Mouse (Mus musculus): ENCODE measurements around the gene Nrn1l.

Gene Nrn1l

GRCm38 (mm10) chr8:105890870-105891269 is 2.5 kb upstream of the Nrn1l start:
- DNase-seq (ENCODE audit: low read depth), result no peak

GRCm38 (mm10) chr8:105892432-105892831 is 935 bp upstream of the Nrn1l start:
- no peak for DNase-seq (ENCODE audit: low read depth)

- no peak for DNase-seq (ENCODE audit: low read depth)
Observed at GRCm38 (mm10) chr8:105897801-105898480, 4.6 kb downstream of the Nrn1l start.

- peak; percentile 90 for DNase-seq (ENCODE audit: low read depth)
Observed at GRCm38 (mm10) chr8:105900180-105900940, 7.0 kb downstream of the Nrn1l start, which contains the start of gene Pskh1. Gene Pskh1, plus strand, starts transcription at chr8:105900441.

GRCm38 (mm10) chr8:105900941-105901616 is 7.7 kb downstream of the Nrn1l start:
- peak; percentile 54 for DNase-seq (ENCODE audit: low read depth)

GRCm38 (mm10) chr8:105919390-105919789 is 26.0 kb downstream of the Nrn1l start:
- no peak for DNase-seq (ENCODE audit: low read depth)

- no peak for DNase-seq (ENCODE audit: low read depth)
Observed at GRCm38 (mm10) chr8:105925123-105925522, 31.8 kb downstream of the Nrn1l start.

GRCm38 (mm10) chr8:105930602-105931001 is 37.2 kb downstream of the Nrn1l start:
- DNase-seq (ENCODE audit: low read depth), result peak; percentile 67

GRCm38 (mm10) chr8:105931271-105931670 is 37.9 kb downstream of the Nrn1l start:
- no peak for DNase-seq (ENCODE audit: low read depth)

GRCm38 (mm10) chr8:105932525-105932924 is 39.2 kb downstream of the Nrn1l start:
- no peak for DNase-seq (ENCODE audit: low read depth)

GRCm38 (mm10) chr8:105933762-105934161 is 40.4 kb downstream of the Nrn1l start, which contains the start of gene Ctrl:
Gene Ctrl, minus strand, starts transcription at chr8:105933862.
- no peak for DNase-seq (ENCODE audit: low read depth)

GRCm38 (mm10) chr8:105935105-105935504 is 41.7 kb downstream of the Nrn1l start:
- peak; percentile 20 for DNase-seq (ENCODE audit: low read depth)

GRCm38 (mm10) chr8:105935863-105936603 is 42.7 kb downstream of the Nrn1l start:
- DNase-seq (ENCODE audit: low read depth), result peak; percentile 15

- peak; percentile 75 for DNase-seq (ENCODE audit: low read depth)
Observed at GRCm38 (mm10) chr8:105936866-105937475, 43.6 kb downstream of the Nrn1l start.

GRCm38 (mm10) chr8:105937496-105938305 is 44.3 kb downstream of the Nrn1l start:
- peak; percentile 44 for DNase-seq (ENCODE audit: low read depth)

- peak; percentile 67 for DNase-seq (ENCODE audit: low read depth)
Observed at GRCm38 (mm10) chr8:105938306-105938669, 44.9 kb downstream of the Nrn1l start, which contains the start of gene Psmb10. Gene Psmb10, minus strand, starts transcription at chr8:105938444.

GRCm38 (mm10) chr8:105942026-105942425 is 48.7 kb downstream of the Nrn1l start:
- DNase-seq (ENCODE audit: low read depth), result no peak

GRCm38 (mm10) chr8:105942542-105942941 is 49.2 kb downstream of the Nrn1l start:
- no peak for DNase-seq (ENCODE audit: low read depth)

GRCm38 (mm10) chr8:105943321-105943739 is 50.0 kb downstream of the Nrn1l start, which contains the start of gene Lcat:
Gene Lcat, minus strand, starts transcription at chr8:105943382.
- no peak for DNase-seq (ENCODE audit: low read depth)
